Mouse (Mus musculus): ENCODE measurements around the gene 1700066M21Rik. TPM values are rescaled to one million over a fixed set of nuclear protein-coding genes. Genes with fewer than 3 reads are reported as not detected.

Gene 1700066M21Rik
- total RNA-seq, 2 experiments from 2014 or later, result 6.7 to 7.5 TPM

GRCm38 (mm10) chr1:57390993-57391790, 13.8 kb downstream of the 1700066M21Rik start:
- DNase-seq (ENCODE audit: low spot score in 2 of 2), result no peak

GRCm38 (mm10) chr1:57392417-57392816, 15.0 kb downstream of the 1700066M21Rik start:
- DNase-seq (ENCODE audit: low spot score in 2 of 2), result no peak

GRCm38 (mm10) chr1:57394051-57394450, 16.6 kb downstream of the 1700066M21Rik start:
- peak in 1 of 2 experiments; percentile 8 for DNase-seq (ENCODE audit: low spot score in 2 of 2)

DNA sequence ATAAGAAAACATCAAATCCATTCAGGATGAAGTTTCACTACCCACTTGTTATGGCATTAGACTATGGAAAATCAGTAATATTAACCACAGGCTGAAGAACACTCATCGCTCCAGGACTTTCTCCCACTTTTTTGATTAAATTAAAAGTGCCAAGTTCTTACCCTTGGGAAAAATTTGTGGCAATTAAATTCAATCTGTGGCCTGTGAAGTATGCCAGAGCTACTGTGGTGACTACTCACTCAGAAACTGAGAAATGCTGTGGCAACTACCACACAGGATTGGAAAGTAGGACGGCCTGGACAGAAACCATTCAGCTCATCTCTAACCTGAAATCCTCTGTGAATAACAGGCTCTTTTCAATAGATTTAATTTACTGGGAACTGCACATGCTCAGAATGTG, 22.9 kb downstream of the 1700066M21Rik start:
- DNase-seq (ENCODE audit: low spot score in 2 of 2), result no peak

GRCm38 (mm10) chr1:57400877-57401276, 23.5 kb downstream of the 1700066M21Rik start:
- no peak for DNase-seq (ENCODE audit: low spot score in 2 of 2)

GRCm38 (mm10) chr1:57402116-57402515, 24.7 kb downstream of the 1700066M21Rik start:
- no peak for DNase-seq (ENCODE audit: low spot score in 2 of 2)

DNA sequence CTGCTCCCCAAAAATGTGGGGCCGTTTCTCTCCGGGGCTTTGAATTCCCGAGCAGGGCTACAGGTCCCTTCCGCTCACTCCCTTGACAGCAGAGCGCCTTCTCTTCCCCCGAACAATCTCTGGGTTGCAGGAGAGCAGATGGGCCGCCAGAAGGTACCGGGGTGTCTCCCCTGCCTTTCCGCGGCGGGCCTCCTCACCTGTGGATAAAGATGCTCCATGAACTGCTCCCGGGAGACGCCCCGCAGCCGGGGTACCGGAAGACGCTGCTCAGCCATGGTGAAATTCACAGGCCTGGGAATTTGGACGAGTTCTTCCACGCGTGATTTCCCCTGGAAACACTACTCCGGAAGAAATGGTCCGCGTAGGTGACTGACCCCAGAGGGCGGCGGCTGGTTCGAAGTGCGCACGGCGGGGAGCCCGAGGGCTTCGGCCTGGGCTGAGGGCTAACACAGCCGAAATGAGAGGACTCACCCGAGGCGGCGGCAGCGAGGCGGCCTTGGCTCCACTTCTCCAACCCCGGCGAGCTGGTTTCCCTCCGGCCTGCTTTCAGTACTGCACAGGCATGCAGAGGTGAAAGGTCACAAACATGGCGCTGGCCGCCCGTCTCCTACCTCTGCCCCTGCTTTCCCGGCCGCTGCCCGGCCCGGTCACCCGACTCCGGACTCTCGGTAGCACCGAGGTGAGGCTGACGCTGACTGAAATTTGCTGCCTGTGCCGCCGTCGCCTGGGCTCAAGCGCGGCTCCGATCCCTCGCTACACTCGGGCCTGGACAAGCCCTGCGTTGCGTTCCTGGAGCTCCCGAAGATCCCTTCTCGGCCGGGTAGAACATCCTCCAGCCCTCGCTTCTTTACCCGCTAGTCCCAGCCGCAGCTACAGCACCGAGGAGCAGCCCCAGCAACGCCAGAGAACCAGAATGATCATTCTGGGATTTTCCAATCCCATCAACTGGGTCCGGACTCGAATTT, 29.0 kb downstream of the 1700066M21Rik start, which contains the start of the genes Maip1 and Tyw5:
Maip1 (plus strand) TSS at position 142 of the 965 bp plus-strand sequence.
Tyw5 (minus strand) TSS at position 915 of the 965 bp plus-strand sequence.
- DNase-seq (ENCODE audit: low spot score in 2 of 2), result peak; percentile 58 to 73

DNA sequence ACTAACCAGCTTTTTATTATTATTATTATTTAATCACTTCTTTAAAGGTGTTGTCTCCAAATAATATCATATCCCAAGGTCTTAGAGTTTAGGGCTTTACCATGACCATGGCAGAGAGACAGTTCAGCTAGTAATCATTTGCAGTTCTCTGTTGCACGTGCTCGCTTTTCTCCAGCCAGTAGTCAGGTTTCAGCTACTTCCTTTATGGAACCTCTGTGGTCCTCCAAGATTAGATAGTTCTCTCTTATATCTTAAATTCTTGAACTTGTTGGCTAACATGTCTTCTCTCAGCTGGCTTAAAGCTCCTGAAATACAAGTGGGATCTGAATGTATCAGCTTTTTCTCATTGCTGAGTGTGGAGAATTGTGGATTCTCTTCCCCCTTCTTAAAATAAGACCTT, 31.6 kb downstream of the 1700066M21Rik start:
- DNase-seq (ENCODE audit: low spot score in 2 of 2), result no peak

- no peak for DNase-seq (ENCODE audit: low spot score in 2 of 2)
Observed at GRCm38 (mm10) chr1:57413397-57413796, 36.0 kb downstream of the 1700066M21Rik start.

GRCm38 (mm10) chr1:57423696-57424095, 46.3 kb downstream of the 1700066M21Rik start:
- DNase-seq (ENCODE audit: low spot score in 2 of 2), result no peak

DNA sequence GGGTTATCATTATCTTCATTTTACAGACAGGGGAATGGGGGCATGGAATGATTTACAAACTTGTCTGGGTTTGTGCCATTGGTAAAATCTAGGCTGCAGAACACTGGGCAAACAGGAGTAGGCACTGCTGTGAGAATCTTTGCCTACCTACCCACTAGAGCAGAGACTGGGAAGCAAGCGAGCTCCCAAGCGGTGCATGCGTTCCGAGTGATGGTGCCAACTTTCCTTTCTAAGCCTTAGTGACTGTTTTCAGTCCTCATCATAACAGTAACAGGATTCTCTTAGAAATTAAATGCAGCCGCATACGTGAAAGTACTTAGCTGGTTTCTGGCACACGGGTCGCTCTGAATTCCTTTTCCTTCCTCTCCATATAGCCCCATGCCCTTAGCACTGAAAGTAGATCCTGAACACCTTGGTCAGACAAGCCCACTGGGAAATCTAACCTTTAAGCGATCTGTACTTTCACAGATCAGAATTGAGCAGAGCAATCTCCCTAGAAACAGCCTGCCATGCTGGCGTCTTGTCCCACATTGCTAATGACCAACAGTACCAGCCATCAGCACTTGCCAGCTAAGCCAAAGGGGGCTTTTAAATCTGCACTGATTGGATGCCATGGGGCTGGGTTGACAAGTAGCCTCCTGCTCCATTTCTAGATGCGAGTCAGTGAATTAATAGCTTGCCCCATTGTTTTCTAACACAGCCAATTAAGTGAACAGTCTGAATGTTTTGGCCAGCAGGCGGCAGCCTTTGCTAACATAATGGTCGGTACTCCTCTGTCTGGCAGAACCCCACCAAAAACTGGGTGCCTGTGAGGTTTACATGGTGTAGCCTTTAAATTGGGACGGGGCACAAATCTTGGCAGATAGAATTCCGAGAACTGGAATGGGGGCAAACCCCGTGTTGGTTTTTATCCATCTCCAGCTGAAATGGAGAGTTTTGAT, 51.2 kb downstream of the 1700066M21Rik start:
- peak; percentile 39 to 65 for DNase-seq (ENCODE audit: low spot score in 2 of 2)

GRCm38 (mm10) chr1:57429786-57430483, 52.5 kb downstream of the 1700066M21Rik start:
- no peak for DNase-seq (ENCODE audit: low spot score in 2 of 2)

GRCm38 (mm10) chr1:57433141-57433540, 55.7 kb downstream of the 1700066M21Rik start:
- DNase-seq (ENCODE audit: low spot score in 2 of 2), result no peak

Other genes starting within 250 kb of the 1700066M21Rik start
- gene Maip1, start 28.7 kb downstream of the 1700066M21Rik start, total RNA-seq (2021), result 10 to 100 TPM; 17.5 to 18.0 TPM
- gene Tyw5, start 29.5 kb downstream of the 1700066M21Rik start, total RNA-seq (2021), result 10 to 100 TPM; 19.6 to 25.5 TPM